Mouse (Mus musculus): Measurements from ENCODE around the gene Klc4.

The Klc4 gene

GRCm38 (mm10) chr17:46673850-46674529 is 28.2 kb upstream of the Klc4 start, which contains the start of gene Rrp36:
Rrp36 (minus strand) TSS chr17:46674352.
- POLR2A ChIA-PET, result interaction anchor here in 3 of 4 experiments (0.6 to 10.4 kb wide), 43 partner anchors 8 to 846 kb away, joined by 3 to 84 read pairs (median 4); partner anchors contain the start of genes Cnpy3 (in 2 of the 3), Cul7 (in 2 of the 3), Ppp2r5d (in 2 of the 3) and Klc4 (in 1 of the 3)
- CTCF ChIA-PET, result interaction anchor here in 3 of 4 experiments (0.5 to 1.5 kb wide), 9 partner anchors 9 to 234 kb away, joined by 3 to 5 read pairs (median 3); partner anchors contain the start of gene Ppp2r5d (in 1 of the 3)

- CTCF ChIA-PET, result interaction anchor here in 3 of 4 experiments (0.6 to 1.9 kb wide), 5 partner anchors 13 to 298 kb away, joined by 3 to 6 read pairs (median 3); no protein-coding TSS in a partner anchor
- POLR2A ChIA-PET, result interaction anchor here in 3 of 4 experiments (0.6 to 10.4 kb wide), 8 partner anchors 9 to 117 kb away, joined by 3 to 84 read pairs (median 9); partner anchors contain the start of genes Klhdc3 (in 2 of the 3), Mea1 (in 2 of the 3) and 2310039H08Rik (in 1 of the 3)
These were observed 24.1 kb upstream of the Klc4 start for GRCm38 (mm10) chr17:46669911-46670310.

- CTCF ChIA-PET, result interaction anchor here (0.5 to 1.6 kb wide), 7 partner anchors 20 to 1765 kb away, joined by 3 to 5 read pairs (median 3); partner anchors contain the start of gene Apobec2 (in 1 of the 4)
- POLR2A ChIA-PET, result interaction anchor here in 3 of 4 experiments (0.9 to 10.4 kb wide), 21 partner anchors 8 to 147 kb away, joined by 3 to 84 read pairs (median 4); partner anchors contain the start of genes Klhdc3 (in 2 of the 3), Mea1 (in 2 of the 3), Cul7 (in 1 of the 3) and Ppp2r5d (in 1 of the 3)
These were observed 21.9 kb upstream of the Klc4 start for GRCm38 (mm10) chr17:46667712-46668111.

- POLR2A ChIA-PET, result interaction anchor here in 2 of 4 experiments (0.6 to 2.4 kb wide), 7 partner anchors 10 to 178 kb away, joined by 3 to 12 read pairs (median 3); partner anchors contain the start of genes Cul7 (in 1 of the 2) and Ppp2r5d (in 1 of the 2)
- CTCF ChIA-PET, result interaction anchor here in 2 of 4 experiments (0.6 kb wide), 3 partner anchors 34 to 291 kb away, joined by 3 to 10 read pairs (median 6); partner anchors contain the start of gene Ptk7 (in 1 of the 2)
These were observed 16.9 kb upstream of the Klc4 start for GRCm38 (mm10) chr17:46662730-46663129.

- CTCF ChIA-PET, result interaction anchor here in 1 of 4 experiments (0.7 kb wide), 1 partner anchor 205 kb away, joined by 3 read pairs; no protein-coding TSS in a partner anchor
- POLR2A ChIA-PET, result interaction anchor here in 3 of 4 experiments (0.6 to 2.4 kb wide), 4 partner anchors 9 to 120 kb away, joined by 3 to 12 read pairs (median 4); partner anchors contain the start of genes Cul7 (in 1 of the 3), Ppp2r5d (in 1 of the 3) and Rpl7l1 (in 1 of the 3)
These were observed 16.2 kb upstream of the Klc4 start for GRCm38 (mm10) chr17:46661981-46662380.

- ChIA-PET POLR2A (interaction anchor here in 2 of 4 experiments (0.6 to 2.5 kb wide), 5 partner anchors 8 to 197 kb away, joined by 3 to 16 read pairs (median 6); partner anchors contain the start of genes Bicral (in 1 of the 2), Cul7 (in 1 of the 2) and Mea1 (in 1 of the 2)), CTCF (no interaction called here)
These were observed 15.5 kb upstream of the Klc4 start for GRCm38 (mm10) chr17:46661351-46661750.

GRCm38 (mm10) chr17:46656054-46656453 is 10.2 kb upstream of the Klc4 start:
- ChIA-PET POLR2A (interaction anchor here in 3 of 4 experiments (0.6 to 2.4 kb wide), 9 partner anchors 9 to 118 kb away, joined by 3 to 13 read pairs (median 6); partner anchors contain the start of gene Mea1 (in 1 of the 3)), CTCF (interaction anchor here in 3 of 4 experiments (0.6 to 1.3 kb wide), 5 partner anchors 19 to 763 kb away, joined by 3 to 13 read pairs (median 3); partner anchors contain the start of gene Tjap1 (in 1 of the 3))

- ChIA-PET CTCF (interaction anchor here in 2 of 4 experiments (0.6 to 1.8 kb wide), 4 partner anchors 8 to 676 kb away, joined by 3 to 17 read pairs (median 4); no protein-coding TSS in a partner anchor), POLR2A (interaction anchor here in 3 of 4 experiments (0.6 to 3.2 kb wide), 26 partner anchors 10 to 684 kb away, joined by 3 to 17 read pairs (median 4); partner anchors contain the start of genes Ppp2r5d (in 2 of the 3), Rrp36 (in 2 of the 3), Klhdc3 (in 1 of the 3) and Mea1 (in 1 of the 3))
These were observed 6.1 kb upstream of the Klc4 start for GRCm38 (mm10) chr17:46651755-46652547.

GRCm38 (mm10) chr17:46651292-46651691 is 5.5 kb upstream of the Klc4 start:
- POLR2A ChIA-PET, result interaction anchor here in 3 of 4 experiments (0.6 to 3.2 kb wide), 25 partner anchors 9 to 683 kb away, joined by 3 to 17 read pairs (median 4); partner anchors contain the start of genes Ppp2r5d (in 2 of the 3), Rrp36 (in 2 of the 3), Klhdc3 (in 1 of the 3) and Mea1 (in 1 of the 3)
- CTCF ChIA-PET, result interaction anchor here (0.6 to 1.8 kb wide), 5 partner anchors 8 to 677 kb away, joined by 3 to 17 read pairs (median 3); no protein-coding TSS in a partner anchor

- ChIA-PET CTCF (interaction anchor here in 2 of 4 experiments (0.7 to 0.8 kb wide), 2 partner anchors 44 to 65 kb away, joined by 3 read pairs; no protein-coding TSS in a partner anchor), POLR2A (interaction anchor here in 3 of 4 experiments (0.6 to 3.2 kb wide), 24 partner anchors 9 to 490 kb away, joined by 3 to 17 read pairs (median 4); partner anchors contain the start of genes Ppp2r5d (in 2 of the 3), Rrp36 (in 2 of the 3) and Ptk7 (in 1 of the 3))
These were observed 4.6 kb upstream of the Klc4 start, which contains the start of gene Cul7 for GRCm38 (mm10) chr17:46650232-46651031. Cul7 (plus strand) TSS chr17:46650337.

- CTCF ChIA-PET, result no interaction called here
- POLR2A ChIA-PET, result interaction anchor here in 3 of 4 experiments (0.6 to 3.2 kb wide), 16 partner anchors 8 to 466 kb away, joined by 3 to 17 read pairs (median 5); partner anchors contain the start of genes Rrp36 (in 2 of the 3), Ppp2r5d (in 1 of the 3) and Ptk7 (in 1 of the 3)
These were observed 4.0 kb upstream of the Klc4 start for GRCm38 (mm10) chr17:46649811-46650210.

GRCm38 (mm10) chr17:46648436-46648835 is 2.6 kb upstream of the Klc4 start:
- POLR2A ChIA-PET, result interaction anchor here in 2 of 4 experiments (1.0 to 2.1 kb wide), 4 partner anchors 11 to 31 kb away, joined by 3 to 8 read pairs (median 4); no protein-coding TSS in a partner anchor
- CTCF ChIA-PET, result interaction anchor here in 2 of 4 experiments (0.6 kb wide), 2 partner anchors 30 to 92 kb away, joined by 3 to 6 read pairs; partner anchors contain the start of gene Mea1 (in 1 of the 2)

- CTCF ChIA-PET, result interaction anchor here in 1 of 4 experiments (0.6 kb wide), 1 partner anchor 51 kb away, joined by 7 read pairs; no protein-coding TSS in a partner anchor
- POLR2A ChIA-PET, result interaction anchor here in 3 of 4 experiments (0.5 to 2.1 kb wide), 7 partner anchors 9 to 211 kb away, joined by 3 to 8 read pairs (median 3); partner anchors contain the start of genes Bicral (in 1 of the 3) and Klhdc3 (in 1 of the 3)
These were observed 1.5 kb upstream of the Klc4 start for GRCm38 (mm10) chr17:46647279-46647678.

- ChIA-PET CTCF (no interaction called here), POLR2A (no interaction called here)
These were observed 470 bp upstream of the Klc4 start for GRCm38 (mm10) chr17:46646322-46646662.

GRCm38 (mm10) chr17:46644916-46645475 is 826 bp downstream of the Klc4 start:
- ChIA-PET POLR2A (interaction anchor here in 3 of 4 experiments (0.6 to 3.2 kb wide), 29 partner anchors 8 to 1060 kb away, joined by 3 to 21 read pairs (median 4); partner anchors contain the start of genes Klhdc3 (in 2 of the 3), Ppp2r5d (in 2 of the 3), Ptk7 (in 2 of the 3) and 2310039H08Rik (in 1 of the 3)), CTCF (interaction anchor here in 3 of 4 experiments (0.6 to 2.2 kb wide), 9 partner anchors 8 to 119 kb away, joined by 3 to 14 read pairs (median 4); partner anchors contain the start of genes Klhdc3 (in 1 of the 3), Ppp2r5d (in 1 of the 3) and Ptk7 (in 1 of the 3))
